Mouse (Mus musculus) kidney, postnatal 0 days (tissue): Measurements from ENCODE around the gene Usp2. TPM values are rescaled to one million over a fixed set of nuclear protein-coding genes. Genes with fewer than 3 reads are reported as not detected.

Source experiments
- ATAC-seq: fragments of 200-750 bp; cut with Nextera tagmentation; replicated peaks from 2 replicates; pipeline ENCODE4 v1.8.0; 2017; ENCODE audit warnings: low read depth, moderate number of reproducible peaks, moderate TSS enrichment, moderate library complexity; ENCODE audit not compliant: low FRiP score
- DNase-seq: peaks from one replicate; pipeline ENCODE4 v3.0.0-alpha.2; 2016; ENCODE audit warnings: low spot score
- H3K27ac ChIP-seq: fragments of 300-500 bp; sonication (generic); 2 replicates; pipeline ENCODE4 v1.5.1; 2014; ENCODE audit warnings: mild to moderate bottlenecking
- H3K27me3 ChIP-seq: fragments of 300-500 bp; sonication (generic); 2 replicates; pipeline ENCODE4 v1.6.1; 2014; ENCODE audit warnings: low read length, mixed read lengths; ENCODE audit not compliant: insufficient read depth
- H3K36me3 ChIP-seq: fragments of 300-500 bp; sonication (generic); 2 replicates; pipeline ENCODE4 v1.6.1; 2014; ENCODE audit warnings: low read length, mixed read lengths; ENCODE audit not compliant: insufficient read depth
- H3K4me1 ChIP-seq: fragments of 300-500 bp; sonication (generic); replicated peaks from 2 replicates; pipeline ENCODE4 v1.6.1; 2014; ENCODE audit warnings: antibody characterized with exemption, low read length, mixed read lengths; ENCODE audit not compliant: insufficient read depth
- H3K4me2 ChIP-seq: fragments of 300-500 bp; sonication (generic); 2 replicates; pipeline ENCODE4 v1.6.1; 2014; ENCODE audit warnings: mild to moderate bottlenecking, low read length, moderate library complexity, mixed read lengths
- H3K4me3 ChIP-seq: fragments of 300-500 bp; sonication (generic); replicated peaks from 2 replicates; pipeline ENCODE4 v1.5.1; 2014; ENCODE audit warnings: low read depth, low read length
- H3K9ac ChIP-seq: fragments of 300-500 bp; sonication (generic); 2 replicates; pipeline ENCODE4 v1.6.1; 2014; ENCODE audit warnings: low read depth, low read length
- H3K9me3 ChIP-seq: fragments of 300-500 bp; sonication (generic); replicated peaks from 2 replicates; pipeline ENCODE4 v1.6.1; 2016; ENCODE audit warnings: low read length, inconsistent platforms, mixed read lengths
- CTCF ChIP-seq: IDR thresholded peaks from 2 replicates; pipeline ENCODE4 v1.5.1; 2016; ENCODE audit warnings: antibody characterized with exemption, low read depth, mild to moderate bottlenecking, moderate library complexity
- WGBS: fragments of 180-500 bp; shearing (Covaris S2); extraction: QIAGEN DNeasy Blood & Tissue Kit; methylation state at CpG from one replicate; pipeline ENCODE4 v1.1.7; 2014; 5-methylcytosine and 5-hydroxymethylcytosine counted together
- polyA plus RNA-seq: library from polyadenylated mRNA; unstranded; fragments of >200 nt; fragmentation: Nextera tagmentation; extraction: Ambion mirVana; gene quantifications from 2 replicates; pipeline ENCODE4 v1.2.1, GENCODE M21; 2015

Gene Usp2
- polyA plus RNA-seq, 1 experiment from 2014 or later = 62.9 TPM

DNA sequence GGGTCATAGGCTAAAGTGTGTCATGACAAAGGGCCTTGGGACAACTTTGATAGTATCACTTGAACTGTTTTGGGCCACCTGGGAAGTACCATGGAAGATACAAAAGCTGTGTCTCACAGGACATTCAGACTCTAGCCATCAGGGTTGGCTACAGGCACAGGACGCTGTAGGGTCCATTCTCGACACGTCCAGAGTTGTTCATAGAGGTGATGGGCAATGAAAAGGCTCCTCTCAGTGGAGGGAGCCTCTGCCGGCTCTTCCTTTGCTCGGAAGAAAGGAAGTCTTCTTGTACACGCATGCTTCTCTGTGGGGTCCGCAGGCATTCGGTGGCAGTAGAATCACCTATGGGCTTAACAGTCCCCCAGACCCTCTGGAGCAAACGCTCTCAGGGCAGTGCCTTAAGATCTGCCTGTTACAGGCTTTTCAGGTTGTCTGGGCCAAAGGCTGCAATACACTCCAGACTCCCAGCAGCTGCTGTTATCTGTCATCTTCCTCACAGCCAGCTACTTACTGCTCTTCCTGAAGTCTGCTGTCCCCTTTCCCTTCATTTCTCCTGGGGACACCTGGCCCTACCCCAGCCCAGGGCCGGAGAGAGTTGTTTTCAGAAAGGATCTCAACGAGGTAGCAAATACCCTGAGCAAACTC is 10.6 kb downstream of the Usp2 start:
- H3K4me3 ChIP-seq = no peak overlapping the region
- no peaks in the 10 kb centered on the region for H3K27me3 ChIP-seq
- H3K4me2 ChIP-seq = no peak overlapping the region
- ATAC-seq = no peak
- H3K9me3 ChIP-seq = no peaks in the 10 kb centered on the region
- no peaks in the 10 kb centered on the region for H3K36me3 ChIP-seq
- DNase-seq = no peak
- 0 out of 2 replicates have a peak overlapping the region, but pooled peaks have one; percentile 31 for H3K9ac ChIP-seq
- WGBS = 81% methylated on average over 11 of the region's 11 CpGs
- peak overlapping the region; percentile 95 for H3K27ac ChIP-seq
- no peak for TF ChIP-seq CTCF
- peaks cover 34% of the 10 kb centered on the region for H3K4me1 ChIP-seq

DNA sequence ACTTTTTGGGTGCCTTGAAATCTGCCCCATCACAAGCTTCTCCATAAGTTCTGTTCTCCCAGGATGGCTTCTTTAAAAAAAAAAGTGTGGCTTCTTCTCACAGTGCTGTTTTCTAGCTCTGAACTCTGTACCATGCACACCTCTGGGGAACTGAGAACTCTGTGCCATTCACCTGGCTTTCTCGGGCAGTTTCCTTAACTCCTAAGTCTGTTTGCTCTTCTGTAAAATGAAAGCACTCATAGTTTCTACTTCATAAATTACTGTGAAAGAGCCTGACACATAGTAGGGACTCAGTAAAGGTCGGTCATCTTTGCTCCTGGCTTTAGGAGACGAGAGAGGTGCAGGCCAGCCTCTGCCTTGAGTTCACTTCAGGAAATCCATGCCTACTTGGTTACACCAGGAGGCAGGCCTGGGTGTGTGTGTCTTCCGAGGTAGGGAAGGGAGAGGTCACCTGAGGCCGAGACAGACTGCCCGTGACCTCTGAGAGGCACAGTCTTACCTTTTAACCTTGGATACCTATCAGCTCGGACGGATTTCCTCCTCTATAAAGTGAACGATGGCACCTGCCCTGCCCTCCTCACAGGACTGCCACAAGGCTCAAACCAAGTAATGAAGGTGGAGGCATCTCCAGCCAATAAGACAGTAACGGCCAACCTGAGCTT is 11.4 kb downstream of the Usp2 start:
- no peak overlapping the region for H3K4me3 ChIP-seq
- WGBS = 63% methylated on average over 10 of the region's 10 CpGs
- no peaks in the 10 kb centered on the region for H3K36me3 ChIP-seq
- ATAC-seq (no peak), DNase-seq (no peak)
- H3K9me3 ChIP-seq = no peaks in the 10 kb centered on the region
- 0 out of 2 replicates have a peak overlapping the region, but pooled peaks have one; percentile 3 for H3K9ac ChIP-seq
- no peak overlapping the region for H3K4me2 ChIP-seq
- TF ChIP-seq CTCF = no peak
- peak overlapping the region; percentile 95 for H3K27ac ChIP-seq
- peaks cover 31% of the 10 kb centered on the region for H3K4me1 ChIP-seq
- H3K27me3 ChIP-seq = no peaks in the 10 kb centered on the region

DNA sequence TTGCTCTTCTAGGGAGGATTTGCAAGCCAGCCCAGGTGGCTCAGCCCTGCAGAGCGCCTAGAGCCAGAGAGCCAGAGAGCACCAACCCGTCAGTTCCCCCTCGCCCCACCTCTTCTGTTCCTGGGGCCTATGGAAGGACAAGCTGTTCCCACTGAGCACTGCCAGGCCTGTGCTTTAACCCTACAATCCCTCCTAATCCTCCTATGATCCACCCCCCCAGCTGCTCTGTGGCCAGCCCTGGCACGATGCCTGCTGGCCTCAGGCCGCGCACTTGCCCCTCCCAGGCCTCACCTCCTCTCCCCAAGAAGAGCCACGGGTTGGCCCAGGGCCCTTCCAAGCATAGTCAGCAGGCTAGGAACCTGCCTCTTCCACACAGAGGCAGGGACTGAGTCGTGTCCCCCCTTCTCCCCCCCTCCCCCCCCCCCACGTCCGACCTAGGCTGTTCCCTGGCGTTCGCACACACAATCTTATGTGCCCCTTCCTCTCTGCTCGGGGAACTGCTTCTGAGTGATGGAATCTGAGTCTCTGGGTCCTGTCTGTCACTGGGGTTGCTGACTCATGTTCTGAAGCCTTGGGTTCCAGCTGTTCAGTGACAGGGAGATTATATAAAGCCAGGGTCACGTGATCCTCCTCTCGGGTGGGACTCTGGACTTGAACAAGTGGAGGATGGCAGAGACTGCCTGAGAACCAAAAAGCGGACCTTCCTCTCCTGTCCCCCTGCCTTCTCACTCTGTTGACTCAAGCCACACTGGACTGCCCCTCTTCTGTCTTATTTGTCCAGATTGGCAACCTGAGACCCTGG is 12.3 kb downstream of the Usp2 start:
- peak; percentile 79 for DNase-seq
- no peak for TF ChIP-seq CTCF
- peak; percentile 78 for ATAC-seq
- 29% methylated on average over 13 of the region's 16 CpGs for WGBS
- H3K27me3 ChIP-seq = no peaks in the 10 kb centered on the region
- no peak overlapping the region for H3K4me2 ChIP-seq
- H3K27ac ChIP-seq = peak overlapping the region; percentile 95
- H3K4me1 ChIP-seq = peaks cover 40% of the 10 kb centered on the region
- peak overlapping the region; percentile 35; the same call in 1 of the 2 replicates for H3K9ac ChIP-seq
- H3K36me3 ChIP-seq = no peaks in the 10 kb centered on the region
- no peak overlapping the region for H3K4me3 ChIP-seq
- no peaks in the 10 kb centered on the region for H3K9me3 ChIP-seq

DNA sequence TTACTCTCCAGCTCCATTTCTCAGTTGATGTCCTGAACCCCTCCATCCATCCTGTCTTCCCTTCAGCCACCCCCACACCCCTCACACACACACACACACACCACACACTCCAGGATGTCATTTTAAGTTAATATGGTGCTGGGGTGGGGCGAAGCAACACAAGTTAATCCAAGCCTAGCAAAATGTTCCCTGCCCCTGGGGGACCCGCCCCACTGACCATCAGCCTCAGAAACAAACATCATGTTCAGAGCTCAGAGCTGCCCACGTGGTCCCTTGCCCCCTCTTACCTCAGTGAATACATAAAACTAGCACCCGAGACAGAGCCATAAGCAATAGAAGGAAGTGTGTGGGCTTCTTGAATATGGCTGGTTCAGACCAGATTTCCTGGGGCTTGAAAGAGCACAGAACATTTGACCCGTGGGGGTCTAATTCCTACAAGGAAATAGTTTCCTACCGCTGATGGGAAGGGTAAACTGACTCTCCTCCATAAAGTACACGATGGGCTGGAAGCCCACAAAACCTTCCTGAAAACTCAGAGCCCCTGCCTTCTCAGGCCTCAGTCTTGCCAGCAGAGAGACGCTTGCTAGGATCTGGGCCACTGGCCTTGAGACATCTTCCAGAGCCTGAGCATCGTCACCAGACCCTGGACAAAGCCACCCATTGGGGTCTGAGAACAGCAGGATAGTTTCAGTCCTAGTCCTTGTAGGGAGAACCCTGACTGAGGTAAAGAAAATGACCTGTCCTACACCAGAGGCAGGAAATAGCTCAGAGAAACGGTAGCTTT is 13.4 kb downstream of the Usp2 start:
- 38% methylated on average over 10 of the region's 10 CpGs for WGBS
- peak overlapping the region; percentile 95 for H3K27ac ChIP-seq

DNA sequence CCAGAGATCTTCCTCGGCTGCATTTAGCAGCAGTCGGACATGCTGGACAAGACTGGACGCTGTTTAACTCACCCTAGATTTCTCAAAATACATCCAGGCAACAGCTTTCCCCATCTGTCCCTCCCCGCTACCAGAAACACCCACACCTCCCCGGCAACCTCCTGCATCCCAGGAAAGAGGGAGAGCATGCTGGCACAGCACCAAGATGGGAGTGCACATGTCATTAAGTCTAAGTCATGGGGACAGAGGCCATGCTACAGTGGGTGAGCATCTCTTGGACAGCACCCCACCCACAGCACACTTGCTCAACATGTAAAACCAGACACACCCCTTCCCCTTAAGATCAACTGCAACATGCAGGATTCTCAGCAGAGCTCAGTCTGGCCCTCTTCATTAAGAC is 14.1 kb downstream of the Usp2 start:
- H3K36me3 ChIP-seq = no peaks in the 10 kb centered on the region

More for the DNA sequence above, 13.4 kb downstream of the Usp2 start:
- Histone ChIP-seq H3K36me3 (no peaks in the 10 kb centered on the region), H3K9ac (no peak overlapping the region), H3K4me2 (no peak overlapping the region), H3K27me3 (no peaks in the 10 kb centered on the region), H3K9me3 (no peaks in the 10 kb centered on the region), H3K4me1 (peaks cover 46% of the 10 kb centered on the region), H3K4me3 (no peak overlapping the region)
- no peak for TF ChIP-seq CTCF
- DNase-seq (peak; percentile 57), ATAC-seq (peak; percentile 37)

DNA sequence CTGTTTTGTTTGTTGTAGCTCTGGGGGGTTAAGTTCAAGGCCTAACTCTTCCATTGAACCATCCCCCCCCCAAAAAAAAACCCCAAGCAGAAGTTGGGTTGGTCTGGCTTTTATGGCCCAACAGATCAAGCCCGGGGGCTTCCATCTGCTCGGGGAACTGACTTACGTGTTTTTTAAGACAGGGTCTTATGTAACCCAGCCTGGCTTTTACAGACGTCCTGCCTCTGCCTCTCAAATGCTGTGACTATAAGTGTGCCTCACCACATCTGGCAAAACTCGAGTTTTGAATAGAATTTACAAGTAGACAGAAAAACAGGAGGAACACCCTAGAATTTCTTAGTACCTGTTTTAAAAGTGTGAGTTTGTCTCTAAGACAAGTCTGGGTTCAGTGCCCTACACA is 14.8 kb downstream of the Usp2 start:
- WGBS = 68% methylated on average over 5 of the region's 5 CpGs
- Histone ChIP-seq H3K27me3 (no peaks in the 10 kb centered on the region), H3K9me3 (no peaks in the 10 kb centered on the region), H3K27ac (0 out of 2 replicates have a peak overlapping the region, but pooled peaks have one; percentile 61), H3K36me3 (no peaks in the 10 kb centered on the region), H3K4me1 (peaks cover 50% of the 10 kb centered on the region), H3K4me3 (no peak overlapping the region), H3K9ac (no peak overlapping the region), H3K4me2 (no peak overlapping the region)
- ATAC-seq = no peak
- no peak for TF ChIP-seq CTCF
- no peak for DNase-seq

More for the DNA sequence above, 14.1 kb downstream of the Usp2 start:
- H3K27ac ChIP-seq = peak overlapping the region; percentile 75
- no peaks in the 10 kb centered on the region for H3K27me3 ChIP-seq
- DNase-seq (no peak), ATAC-seq (no peak)
- 56% methylated on average over 5 of the region's 5 CpGs for WGBS
- peaks cover 50% of the 10 kb centered on the region for H3K4me1 ChIP-seq
- no peaks in the 10 kb centered on the region for H3K9me3 ChIP-seq
- H3K4me2 ChIP-seq = no peak overlapping the region
- no peak overlapping the region for H3K4me3 ChIP-seq
- H3K9ac ChIP-seq = no peak overlapping the region
- TF ChIP-seq CTCF = no peak
